ENCODE assay signal across 9 mouse cellular contexts in the genomic region with DNA sequence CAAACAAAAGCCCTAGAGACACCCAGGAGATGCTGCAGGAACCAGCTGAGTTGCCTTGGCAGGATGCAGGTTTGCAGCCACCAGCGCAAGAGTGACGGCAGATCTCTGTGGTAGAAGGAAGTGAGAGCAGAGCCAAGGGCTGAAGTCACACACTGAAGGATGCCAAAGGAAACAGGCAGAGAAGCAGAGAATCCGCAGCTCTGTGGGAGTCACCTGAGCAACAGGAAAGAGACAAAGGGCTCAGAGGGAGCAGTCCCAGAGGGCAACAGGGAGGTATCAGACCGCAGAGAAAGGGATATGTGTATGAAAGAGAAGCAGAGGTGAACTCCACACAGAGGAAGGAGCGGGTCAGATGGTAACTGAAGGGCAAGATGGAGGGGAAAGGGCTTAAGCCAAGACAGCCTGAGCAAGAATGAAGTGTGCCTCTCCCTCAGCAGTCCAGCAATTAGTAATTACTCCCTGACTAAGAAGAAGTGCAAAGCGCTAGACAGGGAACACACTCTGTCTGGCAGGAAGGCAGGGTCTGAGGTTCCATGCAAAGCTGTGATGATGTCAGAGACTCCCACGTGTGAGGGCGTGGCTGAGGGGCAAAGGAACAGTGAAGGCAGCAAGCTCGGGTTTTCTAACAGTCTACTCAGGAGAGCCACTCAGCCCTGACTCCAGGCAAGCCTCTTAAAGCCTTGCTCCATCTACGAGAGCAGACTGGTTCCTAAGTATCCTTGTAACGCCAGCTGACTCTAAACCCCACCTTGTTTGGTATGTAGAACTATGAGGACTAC.
A peak's percentile ranks its signal among the peaks of the same experiment; 100 is the strongest.
DNase-seq lines count a peak whose midpoint lies in the region; ATAC-seq lines count a peak whose summit lies in the region.
"Had no signal": no experiment of that assay in that cellular context is flagged by ENCODE, and none has a peak within 500 bp of the region (broad histone marks: within the 10 kb centered on the region; RNA-seq: fewer than 3 reads in every experiment).

No protein-coding gene starts in this region.

- no peak overlapping the region for H3K4me3 ChIP-seq in brown adipose tissue, adult 24 weeks (ENCODE audit: insufficient read depth, low read depth, low read length)
- H3K4me3 ChIP-seq in forebrain, embryonic 13.5 days, result no peak overlapping the region
- no peak overlapping the region for H3K4me3 ChIP-seq in hindbrain, embryonic 11.5 days (ENCODE audit: low read depth, low read length)
- no peak overlapping the region for H3K4me3 ChIP-seq in limb, embryonic 12.5 days (replicated peaks)
- no peak overlapping the region for H3K4me3 ChIP-seq in midbrain, embryonic 16.5 days (ENCODE audit: low read depth, low read length)
- H3K4me3 ChIP-seq: myocyte had no signal

- 0 out of 2 replicates have a peak overlapping the region, but pooled peaks have one; percentile 14 for H3K4me2 ChIP-seq in forebrain, embryonic 13.5 days
- no peak overlapping the region for H3K4me2 ChIP-seq in hindbrain, embryonic 11.5 days (replicated peaks; ENCODE audit: low read depth, low read length)
- H3K4me2 ChIP-seq in limb, embryonic 12.5 days, result peak overlapping the region; percentile 17; the same call in 1 of the 2 replicates
- H3K4me2 ChIP-seq in midbrain, embryonic 16.5 days (ENCODE audit: low read length), result no peak overlapping the region

- WGBS in forebrain, embryonic 13.5 days, result 30% methylated on average over 11 of the region's 11 CpGs
- 38% methylated on average over 11 of the region's 11 CpGs for WGBS in hindbrain, embryonic 11.5 days
- 36% methylated on average over 11 of the region's 11 CpGs for WGBS in limb, embryonic 12.5 days
- WGBS in midbrain, embryonic 16.5 days, result 23% methylated on average over 11 of the region's 11 CpGs

- ATAC-seq in forebrain, embryonic 13.5 days, result peak; percentile 80
- peak; percentile 38; the same call in 1 of the 2 replicates for ATAC-seq in hindbrain, embryonic 11.5 days (ENCODE audit: low FRiP score)
- peak; percentile 64; the same call in 1 of the 2 replicates for ATAC-seq in limb, embryonic 12.5 days (ENCODE audit: insufficient number of reproducible peaks, insufficient read depth, low FRiP score, low TSS enrichment, low read depth)
- 0 out of 2 replicates have a peak, but pooled peaks have one; percentile 17 for ATAC-seq in midbrain, embryonic 16.5 days

- no peaks in the 10 kb centered on the region for H3K27me3 ChIP-seq in forebrain, embryonic 13.5 days
- H3K27me3 ChIP-seq in hindbrain, embryonic 11.5 days (ENCODE audit: control insufficient read depth, insufficient read depth, low read length), result no peaks in the 10 kb centered on the region
- H3K27me3 ChIP-seq in limb, embryonic 12.5 days, result no peaks in the 10 kb centered on the region
- H3K27me3 ChIP-seq in midbrain, embryonic 16.5 days (ENCODE audit: control insufficient read depth, insufficient read depth, low read depth, low read length), result no peaks in the 10 kb centered on the region

- peak; percentile 47 for DNase-seq in gastrocnemius, adult 18-20 months (ENCODE audit: low spot score)
- DNase-seq in gastrocnemius, postnatal 10 days, result no peak
- peak; percentile 43 for DNase-seq in hindbrain, embryonic 11.5 days (ENCODE audit: low spot score)
- DNase-seq in thymus, postnatal 4 days, result peak; percentile 70

- peaks cover 4% of the 10 kb centered on the region for H3K9me3 ChIP-seq in forebrain, embryonic 13.5 days (replicated peaks)
- no peaks in the 10 kb centered on the region for H3K9me3 ChIP-seq in hindbrain, embryonic 11.5 days (ENCODE audit: control insufficient read depth, low read length)
- H3K9me3 ChIP-seq in limb, embryonic 12.5 days, result 0 out of 2 replicates have a peak, but pooled peaks cover 4% of the 10 kb centered on the region
- H3K9me3 ChIP-seq in midbrain, embryonic 16.5 days (replicated peaks; ENCODE audit: control insufficient read depth, low read length, poor library complexity, severe bottlenecking), result no peaks in the 10 kb centered on the region

- peaks cover 54% of the 10 kb centered on the region for H3K4me1 ChIP-seq in brown adipose tissue, adult 24 weeks (ENCODE audit: control insufficient read depth, insufficient read depth, insufficient read length, low read length)
- peaks cover 31% of the 10 kb centered on the region for H3K4me1 ChIP-seq in forebrain, embryonic 13.5 days
- no peaks in the 10 kb centered on the region for H3K4me1 ChIP-seq in hindbrain, embryonic 11.5 days (replicated peaks; ENCODE audit: control insufficient read depth, insufficient read depth, low read length)
- peaks cover 6% of the 10 kb centered on the region; the same call in 1 of the 2 replicates for H3K4me1 ChIP-seq in limb, embryonic 12.5 days (replicated peaks)
- H3K4me1 ChIP-seq in midbrain, embryonic 16.5 days (ENCODE audit: control insufficient read depth, insufficient read depth, low read length), result peaks cover 4% of the 10 kb centered on the region; the same call in 1 of the 2 replicates

- no peak overlapping the region for H3K9ac ChIP-seq in forebrain, embryonic 13.5 days
- H3K9ac ChIP-seq in hindbrain, embryonic 11.5 days (ENCODE audit: low read depth, low read length), result no peak overlapping the region
- H3K9ac ChIP-seq in limb, embryonic 12.5 days (replicated peaks), result no peak overlapping the region
- H3K9ac ChIP-seq in midbrain, embryonic 16.5 days (ENCODE audit: low read depth, low read length), result no peak overlapping the region

- peaks cover 42% of the 10 kb centered on the region for H3K36me3 ChIP-seq in forebrain, embryonic 13.5 days (ENCODE audit: poor library complexity, severe bottlenecking)
- H3K36me3 ChIP-seq in hindbrain, embryonic 11.5 days (ENCODE audit: control insufficient read depth, insufficient read depth, low read length), result 0 out of 2 replicates have a peak, but pooled peaks cover 2% of the 10 kb centered on the region
- peaks cover 25% of the 10 kb centered on the region for H3K36me3 ChIP-seq in limb, embryonic 12.5 days
- H3K36me3 ChIP-seq in midbrain, embryonic 16.5 days (ENCODE audit: control insufficient read depth, insufficient read depth, low read length), result peaks cover 27% of the 10 kb centered on the region

- H3K27ac ChIP-seq in brown adipose tissue, adult 24 weeks (replicated peaks; ENCODE audit: low read depth, low read length), result peak overlapping the region; percentile 100
- peak overlapping the region; percentile 74 for H3K27ac ChIP-seq in forebrain, embryonic 13.5 days
- no peak overlapping the region for H3K27ac ChIP-seq in hindbrain, embryonic 11.5 days (ENCODE audit: low read depth, low read length)
- H3K27ac ChIP-seq in limb, embryonic 12.5 days, result no peak overlapping the region
- H3K27ac ChIP-seq in midbrain, embryonic 16.5 days (ENCODE audit: low read length), result no peak overlapping the region

Comparison
In these comparisons a context has a peak if more than half of its experiments do, and no peak if none do; other contexts are left out.
1. H3K27ac ChIP-seq: peak in brown adipose tissue, adult 24 weeks (single experiment) and forebrain, embryonic 13.5 days (single experiment); none in hindbrain, embryonic 11.5 days (single experiment), limb, embryonic 12.5 days (single experiment) and midbrain, embryonic 16.5 days (single experiment).
2. ATAC-seq: peak in every context shown above with its lines; median percentile 80 in forebrain, embryonic 13.5 days; 64 in limb, embryonic 12.5 days; 38 in hindbrain, embryonic 11.5 days; 17 in midbrain, embryonic 16.5 days.
3. H3K4me2 ChIP-seq: peak in forebrain, embryonic 13.5 days (single experiment) and limb, embryonic 12.5 days (single experiment); none in hindbrain, embryonic 11.5 days (single experiment) and midbrain, embryonic 16.5 days (single experiment).